Mouse (Mus musculus): Measurements from ENCODE around the gene Hormad1.
"Not testable (repeated sequence)": the region's sequence is repeated elsewhere in the genome, so short reads cannot be mapped to it uniquely, and the experiment has no call there.

Hormad1 gene

GRCm38 (mm10) chr3:95559437-95559836, at the start of gene Hormad1:
Gene Hormad1, plus strand, starts transcription at chr3:95559677.
- DNase-seq (ENCODE audit: low read depth, low spot score), result no peak

GRCm38 (mm10) chr3:95511611-95512180, 47.8 kb upstream of the Hormad1 start:
- no peak for DNase-seq (ENCODE audit: low read depth, low spot score)

- no peak for DNase-seq (ENCODE audit: low read depth, low spot score)
These were observed 42.8 kb upstream of the Hormad1 start for GRCm38 (mm10) chr3:95516614-95517041.

- DNase-seq (ENCODE audit: low read depth, low spot score), result peak; percentile 76
These were observed 42.0 kb upstream of the Hormad1 start for GRCm38 (mm10) chr3:95517493-95517898.

- no peak for DNase-seq (ENCODE audit: low read depth, low spot score)
These were observed 40.6 kb upstream of the Hormad1 start for GRCm38 (mm10) chr3:95518891-95519290.

GRCm38 (mm10) chr3:95519315-95519714, 40.2 kb upstream of the Hormad1 start:
- DNase-seq (ENCODE audit: low read depth, low spot score), result no peak

GRCm38 (mm10) chr3:95520100-95520499, 39.4 kb upstream of the Hormad1 start:
- no peak for DNase-seq (ENCODE audit: low read depth, low spot score)

GRCm38 (mm10) chr3:95521168-95521567, 38.3 kb upstream of the Hormad1 start:
- no peak for DNase-seq (ENCODE audit: low read depth, low spot score)

- DNase-seq (ENCODE audit: low read depth, low spot score), result no peak
These were observed 35.8 kb upstream of the Hormad1 start for GRCm38 (mm10) chr3:95523662-95524061.

GRCm38 (mm10) chr3:95524673-95525072, 34.8 kb upstream of the Hormad1 start:
- no peak for DNase-seq (ENCODE audit: low read depth, low spot score)

- no peak for DNase-seq (ENCODE audit: low read depth, low spot score)
These were observed 33.4 kb upstream of the Hormad1 start for GRCm38 (mm10) chr3:95526111-95526510.

- DNase-seq (ENCODE audit: low read depth, low spot score), result no peak
These were observed 32.8 kb upstream of the Hormad1 start, which contains the start of gene Ctss for GRCm38 (mm10) chr3:95526622-95527211. Gene Ctss, plus strand, starts transcription at chr3:95526786.

GRCm38 (mm10) chr3:95529814-95530213, 29.7 kb upstream of the Hormad1 start:
- no peak for DNase-seq (ENCODE audit: low read depth, low spot score)

GRCm38 (mm10) chr3:95531025-95531424, 28.5 kb upstream of the Hormad1 start:
- DNase-seq (ENCODE audit: low read depth, low spot score), result no peak

GRCm38 (mm10) chr3:95533364-95533763, 26.1 kb upstream of the Hormad1 start:
- DNase-seq (ENCODE audit: low read depth, low spot score), result no peak

GRCm38 (mm10) chr3:95534927-95535326, 24.6 kb upstream of the Hormad1 start:
- no peak for DNase-seq (ENCODE audit: low read depth, low spot score)

GRCm38 (mm10) chr3:95538936-95539335, 20.5 kb upstream of the Hormad1 start:
- DNase-seq (ENCODE audit: low read depth, low spot score), result no peak

- no peak for DNase-seq (ENCODE audit: low read depth, low spot score)
These were observed 19.6 kb upstream of the Hormad1 start for GRCm38 (mm10) chr3:95539837-95540236.

- not testable (repeated sequence) for DNase-seq (ENCODE audit: low read depth, low spot score)
These were observed 18.3 kb upstream of the Hormad1 start for GRCm38 (mm10) chr3:95541186-95541585.

- DNase-seq (ENCODE audit: low read depth, low spot score), result no peak
These were observed 17.3 kb upstream of the Hormad1 start for GRCm38 (mm10) chr3:95542171-95542570.

GRCm38 (mm10) chr3:95542981-95543380, 16.5 kb upstream of the Hormad1 start:
- no peak for DNase-seq (ENCODE audit: low read depth, low spot score)

- DNase-seq (ENCODE audit: low read depth, low spot score), result no peak
These were observed 9.3 kb upstream of the Hormad1 start for GRCm38 (mm10) chr3:95550176-95550575.

GRCm38 (mm10) chr3:95553986-95554385, 5.5 kb upstream of the Hormad1 start:
- no peak for DNase-seq (ENCODE audit: low read depth, low spot score)
